Mouse (Mus musculus): Measurements from ENCODE around the gene Hscb.
A peak's percentile ranks its signal among the peaks of the same experiment; 100 is the strongest.
"Not testable (repeated sequence)": the region's sequence is repeated elsewhere in the genome, so short reads cannot be mapped to it uniquely, and the experiment has no call there.

Hscb gene

GRCm38 (mm10) chr5:110839678-110840365 lies at the start of gene Hscb, which contains the start of gene Chek2:
TSS of gene Hscb (minus strand) at chr5:110839777.
TSS of gene Chek2 (plus strand) at chr5:110839979.
- DNase-seq: peak; percentile 95 to 98

- DNase-seq: no peak
Measured at GRCm38 (mm10) chr5:110888596-110888995, 49.0 kb upstream of the Hscb start.

GRCm38 (mm10) chr5:110879584-110880374 lies 40.2 kb upstream of the Hscb start, which contains the start of gene Ttc28:
TSS of gene Ttc28 (plus strand) at chr5:110879803.
- DNase-seq: peak; percentile 74 to 75

GRCm38 (mm10) chr5:110879042-110879441 lies 39.5 kb upstream of the Hscb start:
- DNase-seq: no peak

GRCm38 (mm10) chr5:110878526-110878925 lies 38.9 kb upstream of the Hscb start:
- not testable (repeated sequence) for DNase-seq

- DNase-seq: no peak
Measured at GRCm38 (mm10) chr5:110877666-110878505, 38.3 kb upstream of the Hscb start.

GRCm38 (mm10) chr5:110875286-110875685 lies 35.7 kb upstream of the Hscb start:
- DNase-seq: no peak

GRCm38 (mm10) chr5:110874711-110875110 lies 35.1 kb upstream of the Hscb start:
- DNase-seq: no peak

- no peak for DNase-seq
Measured at GRCm38 (mm10) chr5:110873160-110873559, 33.6 kb upstream of the Hscb start.

- no peak for DNase-seq
Measured at GRCm38 (mm10) chr5:110869242-110869669, 29.7 kb upstream of the Hscb start.

- DNase-seq: no peak
Measured at GRCm38 (mm10) chr5:110868460-110868859, 28.9 kb upstream of the Hscb start.

GRCm38 (mm10) chr5:110860445-110860844 lies 20.9 kb upstream of the Hscb start:
- DNase-seq: no peak

GRCm38 (mm10) chr5:110859013-110859650 lies 19.6 kb upstream of the Hscb start:
- DNase-seq: no peak

- DNase-seq: no peak
Measured at GRCm38 (mm10) chr5:110857091-110857490, 17.5 kb upstream of the Hscb start.

- no peak for DNase-seq
Measured at GRCm38 (mm10) chr5:110852990-110853389, 13.4 kb upstream of the Hscb start.

GRCm38 (mm10) chr5:110841046-110841862 lies 1.7 kb upstream of the Hscb start:
- peak; percentile 3 to 9 for DNase-seq

GRCm38 (mm10) chr5:110840465-110840864 lies 888 bp upstream of the Hscb start:
- peak; percentile 21 to 55 for DNase-seq

GRCm38 (mm10) chr5:110839038-110839677 lies 419 bp downstream of the Hscb start:
- DNase-seq: no peak

- DNase-seq: not testable (repeated sequence)
Measured at GRCm38 (mm10) chr5:110838016-110838415, 1.6 kb downstream of the Hscb start.

- DNase-seq: peak; percentile 9 to 12
Measured at GRCm38 (mm10) chr5:110835959-110836358, 3.6 kb downstream of the Hscb start.
